Mouse (Mus musculus): ENCODE measurements at regions not wholly inside any gene's neighbourhood (a gene's known extent, or its start where the extent isn't known, plus 50 kb on each side); places are given as distances from the start of the nearest gene placed in this dataset.

GRCm38 (mm10) chr3:19367761-19368160 lies 260.7 kb downstream of the 1700064H15Rik start:
- no peak for DNase-seq

All from adrenal gland, adult 8-10 months (tissue).